Mouse (Mus musculus): Measurements from ENCODE around the gene Rcbtb2.

The Rcbtb2 gene

DNA sequence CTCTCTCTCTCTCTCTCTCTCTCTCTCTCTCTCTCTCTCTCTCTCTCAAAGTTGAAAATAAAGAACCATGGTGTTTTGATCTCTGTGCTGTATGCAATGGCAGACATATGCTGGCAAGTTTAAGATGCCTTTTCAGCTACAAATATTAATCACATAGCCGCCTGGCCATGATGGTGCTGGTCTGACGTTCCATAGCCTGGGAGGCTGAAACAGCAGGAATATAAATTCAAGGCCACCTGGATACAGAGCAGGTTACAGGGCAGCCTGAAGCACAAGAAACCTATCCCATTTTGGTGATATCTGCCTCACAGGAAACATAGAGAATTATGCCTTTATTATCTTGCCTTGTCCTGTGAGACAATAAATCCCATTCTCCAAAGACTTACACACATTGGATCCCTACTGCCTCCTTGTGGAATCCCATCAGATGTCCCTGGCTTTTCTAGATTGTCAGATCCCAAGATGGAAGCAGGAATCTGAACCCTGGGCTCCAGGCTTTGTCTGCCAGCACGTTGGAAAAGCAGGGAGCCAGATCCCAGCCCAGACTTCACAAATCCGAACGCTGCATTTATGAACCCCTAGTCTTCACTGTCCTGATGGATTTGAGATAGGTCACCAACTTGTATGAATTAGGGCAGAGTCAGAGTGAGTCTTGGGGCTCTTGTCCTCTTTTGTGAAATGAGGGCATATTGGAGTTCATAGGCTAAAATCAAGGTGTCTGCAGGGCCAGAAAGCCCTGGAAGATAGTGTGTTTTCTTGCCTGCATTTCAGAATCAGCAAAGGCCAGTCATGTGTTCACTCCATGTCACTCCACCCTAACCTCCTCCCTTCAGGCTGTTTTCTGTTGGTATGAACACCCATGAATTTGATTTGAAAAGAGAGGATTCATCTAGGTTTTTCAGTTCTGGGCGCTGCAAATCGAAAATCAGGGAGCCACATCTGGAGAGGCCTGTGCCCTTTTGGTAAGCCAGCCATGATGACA lies 5.1 kb upstream of the Rcbtb2 start:
- no peak for DNase-seq

DNA sequence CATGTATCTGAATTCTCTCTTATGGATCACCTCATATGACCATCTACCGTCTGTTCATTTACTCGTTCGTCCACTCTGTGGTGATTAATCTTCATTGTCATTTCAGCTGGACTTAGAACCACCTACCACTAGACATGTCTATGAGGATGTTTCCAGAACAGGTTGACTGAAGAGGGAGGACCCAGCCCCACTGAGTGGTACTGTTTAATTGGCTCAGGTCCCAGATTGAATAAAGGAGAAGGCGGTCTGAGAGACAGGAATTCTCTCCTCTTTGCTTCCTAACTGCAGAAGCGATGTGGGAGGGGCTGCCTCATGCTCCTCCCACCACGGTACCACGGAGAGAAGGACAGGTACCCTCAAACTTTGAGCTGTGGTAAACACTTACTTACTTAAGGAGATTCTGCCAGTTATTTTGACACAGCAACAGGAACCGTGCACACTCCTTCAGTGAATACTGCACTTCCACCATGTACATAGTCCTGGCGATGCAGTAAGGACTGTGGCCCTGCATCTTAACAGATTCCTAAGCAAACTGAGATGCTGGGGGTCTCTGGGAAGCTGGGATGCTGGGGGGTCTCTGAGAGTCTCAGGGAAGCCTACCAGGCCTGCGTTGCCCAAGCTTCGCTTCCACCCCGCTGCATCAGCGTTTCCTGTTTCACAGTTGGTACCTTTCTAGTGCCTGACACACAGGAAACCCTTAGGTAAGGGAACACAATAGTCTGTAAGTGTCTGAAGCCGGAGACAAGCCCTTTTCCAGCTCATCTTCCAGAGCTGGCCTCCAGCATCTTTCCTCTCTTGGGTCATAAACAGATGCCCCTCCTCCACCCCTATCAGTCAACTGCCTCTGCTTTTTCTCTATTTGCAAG lies 4.1 kb upstream of the Rcbtb2 start:
- no peak for DNase-seq

DNA sequence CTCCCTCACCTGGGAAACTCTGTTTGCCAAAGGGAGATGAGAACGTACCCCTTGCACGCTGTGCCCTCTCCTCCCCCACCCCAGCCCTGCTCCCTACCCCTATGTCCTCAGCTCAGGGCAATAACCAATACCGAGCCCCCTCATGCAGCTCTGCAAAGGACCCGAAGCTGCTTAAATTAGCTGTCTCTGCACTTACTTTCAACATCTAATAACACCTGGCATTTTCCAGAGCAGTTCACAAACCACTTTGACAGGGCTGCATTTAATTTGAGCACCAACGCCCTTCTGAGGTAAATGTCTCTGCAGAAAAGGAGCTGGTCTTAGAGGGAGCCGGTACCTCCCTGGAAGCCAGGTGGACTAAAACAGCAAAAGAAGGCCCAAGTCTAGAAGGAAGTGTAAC lies 3.4 kb upstream of the Rcbtb2 start:
- DNase-seq = no peak

DNA sequence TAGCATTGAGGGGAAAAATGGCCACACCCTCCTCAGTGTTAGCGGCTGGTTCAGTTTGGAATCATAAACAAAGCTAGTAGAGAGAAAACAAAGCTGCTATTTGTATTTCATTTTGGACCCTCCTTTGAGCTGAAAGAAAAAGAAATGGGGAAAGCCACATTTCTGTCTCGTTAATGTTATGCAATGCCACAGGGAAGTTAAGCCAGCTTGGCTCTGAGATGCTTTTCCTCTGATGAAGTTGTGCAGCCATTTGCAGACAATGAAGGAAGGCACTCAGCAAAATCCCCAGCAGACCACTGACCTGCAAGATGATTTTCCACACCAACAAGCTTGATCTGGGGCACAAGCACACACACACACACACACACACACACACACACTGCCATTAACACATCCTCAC lies 2.9 kb upstream of the Rcbtb2 start:
- DNase-seq = no peak

DNA sequence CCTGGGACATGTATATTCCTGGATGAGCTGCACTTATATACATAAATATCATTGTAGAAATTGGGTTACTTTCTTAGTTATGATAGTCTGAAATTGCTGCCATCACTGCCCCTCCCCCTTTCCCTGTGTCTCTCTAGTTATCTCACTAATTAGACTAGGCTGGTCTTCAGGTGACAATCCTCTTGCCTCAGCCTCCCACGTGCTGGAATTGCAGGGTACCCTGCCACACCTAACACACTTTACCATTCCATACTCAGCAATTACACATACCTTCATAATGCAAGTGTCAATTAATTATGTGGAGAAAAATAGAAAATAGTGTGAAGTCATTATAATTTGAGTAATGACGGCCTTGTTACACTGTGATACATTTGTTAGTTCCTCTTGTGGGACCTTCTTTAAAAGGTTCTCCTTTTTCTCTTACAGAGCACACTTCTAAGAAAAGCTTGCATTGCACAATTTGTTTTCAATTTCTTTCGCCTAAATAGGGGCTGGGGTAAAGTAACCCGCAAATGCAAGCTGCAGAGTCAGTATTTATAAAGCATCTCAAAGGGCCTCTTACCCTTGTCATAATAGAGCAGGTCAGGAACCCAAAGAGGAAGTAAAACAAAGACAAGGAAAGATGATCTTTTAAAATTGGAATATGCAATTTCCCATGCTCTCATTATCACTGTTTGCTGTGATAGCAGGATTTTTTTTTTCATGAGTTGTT lies 470 bp upstream of the Rcbtb2 start:
- DNase-seq = no peak

DNA sequence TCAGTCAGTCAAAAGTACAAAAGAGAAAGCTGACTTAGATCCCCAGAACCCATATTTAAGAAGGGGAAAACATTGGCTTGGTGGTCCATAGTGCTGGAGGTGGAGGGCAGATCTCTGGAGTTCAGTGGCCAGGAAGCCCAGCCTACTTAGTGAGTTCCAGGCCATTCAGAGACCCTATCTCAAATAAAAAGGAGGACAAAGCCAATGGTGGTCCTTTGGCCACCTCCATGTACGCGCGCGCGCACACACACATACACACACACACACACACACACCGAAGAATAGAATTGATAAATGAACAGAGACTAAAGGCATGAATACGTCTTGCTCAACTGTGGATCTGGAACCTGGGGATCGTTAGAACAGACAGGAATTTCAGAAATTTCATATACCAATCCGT lies 544 bp downstream of the Rcbtb2 start:
- no peak for DNase-seq

DNA sequence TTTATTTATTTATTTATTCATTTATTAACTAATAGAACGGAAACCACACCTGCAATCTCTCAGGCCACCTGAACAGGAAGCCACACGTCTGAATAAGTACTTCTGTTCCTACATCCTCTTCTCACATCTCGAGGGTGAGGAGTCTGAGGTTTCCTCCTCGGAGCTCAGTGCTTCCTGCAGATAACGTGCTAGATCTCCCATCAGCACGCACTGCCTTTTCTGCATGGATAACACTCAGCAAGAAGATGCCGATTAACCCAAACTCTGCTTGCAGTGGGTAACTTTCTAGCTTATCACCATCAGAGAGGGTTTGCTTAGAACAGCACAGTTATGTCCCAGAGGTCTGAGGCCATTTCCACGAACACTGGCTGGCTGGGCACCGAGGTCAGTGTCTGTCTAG lies 949 bp downstream of the Rcbtb2 start:
- DNase-seq = no peak

DNA sequence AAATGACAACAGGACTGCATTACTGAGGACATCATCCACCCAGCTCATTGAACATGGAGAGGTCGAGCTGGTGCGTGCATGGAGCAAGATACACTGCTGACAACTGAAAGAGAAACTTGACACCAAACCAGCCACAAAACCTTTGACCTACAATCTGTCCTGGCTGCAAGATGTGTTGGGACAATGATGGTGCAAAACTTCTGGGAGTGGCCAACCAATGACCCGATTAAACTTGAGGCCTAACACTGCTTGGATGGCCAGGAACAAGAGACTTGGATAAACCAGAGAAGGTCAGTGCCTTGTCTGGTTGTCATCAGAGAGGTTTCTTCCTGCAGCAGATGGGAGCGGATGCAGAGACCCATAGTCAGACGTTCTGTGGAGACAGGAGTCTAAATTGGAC lies 7.7 kb downstream of the Rcbtb2 start:
- DNase-seq = no peak

DNA sequence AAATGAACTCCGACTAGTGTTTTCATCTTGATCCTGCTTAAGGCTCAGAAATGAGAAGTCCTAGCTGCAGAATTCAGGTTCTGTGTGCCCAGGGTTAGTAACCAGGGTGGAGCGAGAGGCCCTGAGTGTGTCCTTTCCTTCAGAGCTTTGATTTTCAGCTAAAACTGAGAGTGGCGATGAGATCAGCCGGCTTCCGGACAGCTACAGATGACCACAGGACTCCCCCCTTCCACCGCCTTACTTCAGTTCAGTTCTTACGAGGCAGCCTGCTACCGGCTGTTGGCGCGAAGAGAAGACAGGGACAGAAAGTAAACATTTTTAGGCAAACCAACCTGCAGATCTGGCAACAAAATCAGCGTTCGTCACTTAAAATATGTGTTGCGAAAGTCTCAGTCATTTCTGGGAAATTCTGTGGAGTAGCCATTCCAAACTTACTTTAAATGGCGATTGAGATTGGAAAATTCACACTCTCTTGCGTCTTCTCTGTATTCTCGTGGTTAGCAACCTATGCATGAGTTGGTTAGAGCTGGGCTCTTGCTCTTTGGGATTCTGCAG lies 9.1 kb downstream of the Rcbtb2 start:
- DNase-seq = no peak

DNA sequence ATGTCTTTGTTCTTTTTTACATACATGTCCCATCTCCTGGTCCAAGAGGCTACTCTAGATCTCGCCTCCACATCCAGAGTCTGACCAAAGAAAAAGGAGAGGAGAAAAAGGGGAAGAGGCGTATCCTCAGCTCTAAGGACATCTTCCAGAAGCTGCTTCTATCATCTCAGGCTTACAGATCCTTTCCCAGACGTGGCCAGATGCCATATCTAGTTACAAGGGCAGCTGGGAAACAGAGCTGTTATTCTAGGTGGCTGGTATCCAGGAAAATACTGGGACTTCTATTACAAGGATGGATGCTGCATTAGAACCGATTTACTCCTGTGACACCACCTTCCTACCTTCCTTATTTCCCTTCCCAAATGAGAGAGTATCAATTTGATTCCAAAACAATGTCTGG lies 9.9 kb downstream of the Rcbtb2 start:
- no peak for DNase-seq

DNA sequence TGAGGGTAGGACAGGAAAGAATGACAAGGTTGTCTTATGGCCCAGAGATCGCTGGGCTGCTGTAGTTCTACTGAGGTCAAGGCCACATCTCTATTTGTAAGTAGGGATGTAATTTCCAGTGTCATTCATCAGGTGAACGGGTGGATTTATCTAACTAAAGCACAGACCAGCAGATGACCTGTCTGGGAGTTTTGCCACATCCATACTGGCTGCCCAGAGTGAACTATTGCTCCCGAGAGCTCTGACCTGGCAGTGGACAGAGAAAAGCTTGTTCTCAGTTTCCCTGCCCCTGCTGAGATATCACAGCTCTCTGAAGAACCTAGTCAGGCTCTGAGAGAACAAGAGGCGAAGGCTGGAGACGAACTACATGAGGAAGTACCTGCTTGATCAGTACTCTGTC lies 14.4 kb downstream of the Rcbtb2 start:
- no peak for DNase-seq

DNA sequence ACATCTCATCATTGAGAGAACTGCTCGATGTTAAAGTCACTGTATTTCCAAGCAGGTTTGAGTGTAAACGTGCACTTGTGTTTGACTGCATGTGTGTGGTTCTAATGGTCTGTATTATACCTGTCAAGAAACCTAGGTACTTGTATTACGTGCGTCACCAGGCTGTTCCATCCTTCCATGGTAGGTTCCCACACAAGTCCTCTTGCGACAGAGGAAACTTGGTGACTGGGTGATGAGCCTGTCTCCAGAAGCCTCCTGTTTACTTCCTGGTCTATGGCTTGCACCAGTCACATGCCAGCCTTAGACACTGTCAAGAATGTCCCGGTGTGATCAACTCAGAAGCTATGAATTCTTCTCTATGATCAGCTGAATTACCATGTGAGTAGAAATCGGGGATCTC lies 15.6 kb downstream of the Rcbtb2 start:
- DNase-seq = no peak

DNA sequence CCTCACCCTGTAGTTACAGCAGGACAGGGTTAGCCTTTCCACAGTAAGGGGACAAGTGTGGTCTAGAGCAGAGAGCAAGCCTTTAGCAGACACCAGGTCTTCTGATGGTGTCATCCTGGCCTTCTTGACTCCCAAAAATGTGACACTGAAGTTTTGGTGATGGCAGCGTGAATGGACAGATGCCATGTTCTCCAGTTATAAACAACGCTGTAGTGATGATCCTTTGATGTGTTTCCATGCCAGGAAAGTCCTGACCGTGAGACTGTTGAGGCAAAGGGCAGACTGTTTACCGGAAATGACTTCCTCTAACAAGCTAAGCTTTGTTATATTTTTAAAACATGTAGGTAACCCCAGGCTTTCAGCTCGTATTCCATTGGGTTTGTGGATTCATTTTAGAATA lies 17.0 kb downstream of the Rcbtb2 start:
- DNase-seq = no peak

DNA sequence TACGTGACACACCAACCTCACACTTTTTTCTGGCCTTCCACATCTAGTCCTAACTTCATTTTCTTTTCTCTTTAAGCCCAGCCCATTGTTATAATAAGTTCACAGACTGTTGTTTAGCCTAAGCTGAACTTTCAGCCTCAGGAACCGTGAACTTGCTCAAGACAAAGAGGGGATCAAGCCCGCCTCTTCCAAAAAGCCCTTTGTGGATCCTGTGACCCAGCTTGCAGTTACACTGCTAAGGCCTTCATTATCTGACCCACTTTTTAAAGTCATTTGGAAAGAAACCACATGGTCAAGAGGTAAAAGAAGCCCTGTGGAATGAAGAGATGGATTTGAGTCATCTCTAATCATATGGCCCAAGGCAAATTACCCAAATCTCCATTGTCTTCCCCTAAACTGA lies 19.0 kb downstream of the Rcbtb2 start:
- no peak for DNase-seq

DNA sequence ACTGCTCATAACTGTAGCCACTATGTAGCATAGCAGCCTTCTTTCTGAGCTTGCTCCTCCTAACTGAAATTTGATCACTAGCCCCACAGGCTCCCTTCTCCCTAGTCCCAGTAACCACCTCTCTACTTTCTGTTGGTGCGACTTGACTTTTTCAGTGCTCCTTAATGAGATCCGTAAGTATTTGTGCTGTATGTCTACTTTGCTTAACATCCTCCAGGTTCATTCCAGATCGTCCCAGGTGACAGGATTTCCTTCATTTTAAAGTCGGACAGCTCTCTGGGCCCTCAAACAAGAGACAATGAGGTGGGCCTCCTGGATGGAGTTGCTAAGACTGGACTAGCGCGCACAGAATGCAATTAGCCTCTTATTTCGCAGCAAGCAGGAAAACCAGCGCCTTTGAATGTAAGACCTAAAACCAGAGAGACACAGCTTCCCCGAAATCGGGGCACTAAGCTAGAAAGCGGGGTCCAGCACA lies 19.6 kb downstream of the Rcbtb2 start:
- DNase-seq = no peak

DNA sequence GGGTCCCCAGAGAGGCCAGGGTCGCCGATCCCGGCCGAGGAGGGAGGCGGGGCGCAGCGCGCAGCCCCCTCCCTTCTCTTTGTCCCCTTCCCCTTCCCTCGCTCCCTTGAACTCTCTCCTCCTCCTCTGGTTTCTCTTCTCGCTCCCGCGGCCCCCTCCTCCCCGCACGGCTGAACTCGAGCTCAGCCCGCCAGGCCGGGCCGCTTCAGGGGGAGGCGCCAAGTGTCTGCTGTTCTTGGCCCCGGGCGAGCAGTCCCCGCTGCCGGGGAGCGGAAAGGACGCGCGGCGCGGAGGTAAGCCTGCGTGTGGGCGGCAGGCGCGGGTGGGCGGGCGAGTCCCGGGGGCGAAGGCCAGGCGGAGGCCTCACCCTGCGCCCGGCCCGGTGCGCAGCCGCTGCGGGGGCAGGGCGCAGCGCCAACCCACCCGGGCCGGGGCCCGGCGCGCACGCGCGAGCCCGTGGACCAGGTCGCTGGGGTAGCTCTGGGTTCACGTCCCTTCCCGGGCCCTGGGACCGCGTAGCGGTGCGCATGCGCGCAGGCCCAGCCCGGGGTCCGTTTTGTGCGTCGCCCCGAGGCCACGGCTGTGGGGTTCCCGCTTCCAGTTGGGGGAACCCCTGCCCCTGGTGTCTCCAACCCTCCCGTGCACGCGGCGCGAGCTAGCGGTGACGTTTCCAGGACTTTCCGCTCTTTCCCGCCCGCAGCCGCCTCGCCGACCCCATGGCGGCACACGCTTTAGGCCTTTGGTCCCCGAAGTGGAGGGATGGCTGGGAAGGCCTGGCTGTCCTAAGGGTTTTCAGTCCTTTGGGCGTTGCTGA lies 20.3 kb downstream of the Rcbtb2 start:
- peak; percentile 76 for DNase-seq

DNA sequence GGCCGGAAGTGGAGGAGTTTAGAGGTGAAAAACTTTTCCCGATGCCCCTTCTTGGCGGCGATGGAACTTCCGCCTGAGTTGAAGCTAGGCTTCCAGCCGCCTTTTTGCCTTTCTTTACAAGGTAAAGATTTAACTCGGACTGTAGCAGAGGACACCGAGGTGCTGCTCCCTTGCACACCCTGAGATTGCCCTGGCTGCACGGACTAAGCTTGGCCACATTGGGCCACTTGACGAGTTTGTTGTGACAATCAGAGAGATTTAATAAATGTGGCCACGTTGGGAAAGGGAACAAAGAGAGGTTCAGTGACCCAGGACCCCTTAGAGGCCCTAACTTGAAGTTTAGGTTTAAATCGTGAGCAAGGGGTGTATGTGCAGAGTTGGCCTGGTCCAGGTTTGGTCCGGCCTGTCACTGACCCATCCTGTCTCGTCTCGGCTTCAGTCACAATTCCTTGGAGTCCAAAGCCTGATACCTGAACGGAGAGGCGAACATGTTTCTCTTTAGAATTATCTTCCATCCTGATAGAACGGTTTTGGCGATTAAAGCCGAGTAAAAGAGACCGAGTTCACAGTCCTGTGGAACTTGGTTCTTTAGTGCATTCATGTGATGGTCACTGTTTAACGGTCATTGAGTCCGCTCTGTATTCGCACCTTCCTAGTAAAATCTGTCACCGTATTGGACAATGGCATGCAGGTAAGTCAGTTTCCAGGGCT lies 21.0 kb downstream of the Rcbtb2 start:
- DNase-seq = no peak

DNA sequence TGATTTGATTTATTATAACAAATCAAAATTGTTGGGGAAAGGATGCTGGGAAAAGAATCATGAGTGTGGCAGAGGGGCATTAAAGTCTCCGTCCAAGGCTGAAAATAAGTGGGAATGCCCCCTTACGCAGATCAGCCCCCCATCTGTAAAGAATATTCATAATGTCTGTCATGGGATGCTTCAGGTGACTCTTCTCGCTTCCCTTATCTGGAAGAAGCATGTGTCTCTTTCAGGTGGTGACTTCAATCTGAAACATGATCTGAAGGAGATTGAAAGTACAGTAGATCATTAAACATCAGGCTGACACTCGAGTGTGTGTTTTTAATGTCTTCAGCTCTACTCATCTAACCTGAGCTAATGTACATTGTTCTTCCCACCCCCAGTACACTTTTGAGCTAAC lies 22.7 kb downstream of the Rcbtb2 start:
- no peak for DNase-seq

DNA sequence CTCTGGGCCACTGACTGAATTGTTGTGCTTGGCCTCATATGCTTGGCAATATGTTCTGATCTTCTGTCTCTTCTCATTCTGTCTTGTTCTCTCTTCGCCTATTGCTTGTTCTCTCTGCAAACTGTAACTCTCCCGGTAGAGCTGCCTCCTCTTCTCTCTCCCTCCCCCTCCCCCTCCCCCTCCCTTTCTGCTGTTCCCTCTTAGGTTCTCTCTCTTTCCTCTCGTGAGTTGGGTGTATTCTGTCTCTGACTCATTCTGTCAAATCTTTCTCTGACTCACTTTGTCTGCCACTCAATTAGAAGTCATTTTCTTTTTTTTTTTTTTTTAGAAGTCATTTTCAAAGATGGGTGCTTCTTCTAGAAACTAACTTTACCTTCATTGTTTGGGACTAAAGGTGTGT lies 23.9 kb downstream of the Rcbtb2 start:
- no peak for DNase-seq

DNA sequence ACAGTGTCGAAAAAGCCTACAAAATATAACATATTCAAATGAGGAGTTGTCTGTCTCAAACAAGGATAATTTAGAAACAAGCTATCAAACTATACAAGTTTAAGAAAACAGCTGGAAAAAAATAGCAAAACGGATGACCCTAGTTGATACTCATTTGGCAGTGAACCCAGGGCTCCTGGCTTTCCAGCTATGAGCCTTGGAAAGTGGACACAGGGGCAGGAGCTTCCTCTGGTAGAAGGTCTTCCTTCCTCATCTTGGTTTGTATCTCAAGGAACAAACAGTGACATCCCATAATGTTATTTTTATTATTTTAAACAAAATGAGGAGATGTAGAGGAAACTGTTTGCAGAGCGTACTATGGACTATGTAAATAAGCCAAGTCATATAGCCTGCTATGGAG lies 25.3 kb downstream of the Rcbtb2 start:
- no peak for DNase-seq

DNA sequence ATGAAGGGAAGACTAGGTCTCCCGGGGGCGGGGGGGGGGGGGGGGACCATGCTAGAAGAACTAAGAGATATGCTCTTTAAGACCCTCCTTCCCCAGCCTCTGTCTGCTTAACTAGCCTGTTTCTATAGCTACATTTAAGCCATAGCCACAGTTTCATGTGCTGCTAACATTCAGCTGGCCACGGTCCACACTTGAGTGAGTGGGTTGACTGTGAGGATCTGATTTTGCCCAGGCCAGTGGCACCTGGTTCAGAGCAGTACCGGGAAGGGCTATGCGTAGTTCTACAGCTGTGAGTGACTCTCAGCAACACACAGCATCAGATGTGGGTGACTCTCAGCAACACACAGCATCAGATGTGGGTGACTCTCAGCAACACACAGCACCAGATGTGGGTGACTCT lies 38.5 kb downstream of the Rcbtb2 start:
- DNase-seq = no peak
